Mouse (Mus musculus): Measurements from ENCODE around the gene Olfr1018. TPM values are rescaled to one million over a fixed set of nuclear protein-coding genes. Genes with fewer than 3 reads are reported as not detected.

The Olfr1018 gene
- polyA plus RNA-seq, 1 experiment from 2014 or later: not detected

DNA sequence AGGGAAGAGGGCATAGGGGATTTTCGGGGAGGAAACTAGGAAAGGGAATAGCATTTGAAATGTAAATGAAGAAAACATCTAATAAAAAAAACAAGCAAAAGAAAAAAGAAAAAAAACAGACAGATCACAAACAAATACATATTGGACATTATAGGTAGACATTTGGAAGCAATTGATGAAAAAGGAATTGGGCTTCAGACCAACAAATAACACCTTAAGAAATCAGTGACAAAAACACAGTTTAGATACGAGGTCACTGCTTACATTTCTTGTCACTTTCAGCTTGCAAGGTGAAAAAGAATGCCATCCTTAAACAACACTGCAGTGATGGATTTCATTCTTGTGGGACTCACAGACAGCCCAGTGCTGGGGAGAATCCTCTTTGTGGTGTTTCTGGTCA is 50.0 kb downstream of the Olfr1018 start, which contains the start of gene Olfr1022:
TSS of gene Olfr1022 (plus strand) at position 301 of the 400 bp plus-strand sequence.
- Histone ChIP-seq H3K4me2 (ENCODE audit: low read length) (no peak within 1 kb of the TSS), H3K36me3 (ENCODE audit: control insufficient read depth, insufficient read depth, low read length) (no peaks in the 10 kb centered on the region), H3K4me1 (ENCODE audit: control insufficient read depth in 2 of 2, insufficient read depth in 2 of 2, low read length in 2 of 2) (no peaks in the 10 kb centered on the region), H3K27me3 (ENCODE audit: control insufficient read depth, insufficient read depth, low read length) (no peaks in the 10 kb centered on the region), H3K27ac (replicated peaks in 1 of 2; ENCODE audit: control insufficient read depth in 1 of 2, insufficient read depth in 1 of 2, low read depth in 2 of 2, low read length in 2 of 2) (no peak within 1 kb of the TSS), H3K9ac (ENCODE audit: low read length) (no peak within 1 kb of the TSS), H3K4me3 (ENCODE audit: control insufficient read depth in 1 of 2, insufficient read depth in 1 of 2, low read depth in 1 of 2, low read length in 2 of 2) (no peak within 1 kb of the TSS), H3K9me3 (ENCODE audit: control insufficient read depth, low read length) (no peaks in the 10 kb centered on the region)
- WGBS: 42% methylated on average over 2 of the region's 2 CpGs
- no peak for ATAC-seq (ENCODE audit: insufficient number of reproducible peaks, insufficient read depth, low FRiP score, low read depth)

Other genes with a start within 250 kb of the Olfr1018 start
- not detected in 2 replicates for gene Olfr996, start 239.3 kb upstream of the Olfr1018 start, polyA plus RNA-seq (2014; fragmentation: Nextera tagmentation; extraction: Ambion mirVana)
- gene Olfr998, start 229.5 kb upstream of the Olfr1018 start, polyA plus RNA-seq (2014; fragmentation: Nextera tagmentation; extraction: Ambion mirVana): not detected in 2 replicates
- not detected in 2 replicates for gene Olfr1000, start 206.6 kb upstream of the Olfr1018 start, polyA plus RNA-seq (2014; fragmentation: Nextera tagmentation; extraction: Ambion mirVana)
- not detected in 2 replicates for gene Olfr1002, start 167.8 kb upstream of the Olfr1018 start, polyA plus RNA-seq (2014; fragmentation: Nextera tagmentation; extraction: Ambion mirVana)
- gene Olfr154, start 154.0 kb upstream of the Olfr1018 start, polyA plus RNA-seq (2014; fragmentation: Nextera tagmentation; extraction: Ambion mirVana): not detected in 2 replicates
- gene Olfr1006, start 139.7 kb upstream of the Olfr1018 start, polyA plus RNA-seq (2014; fragmentation: Nextera tagmentation; extraction: Ambion mirVana): not detected in 2 replicates
- gene Olfr1008, start 129.0 kb upstream of the Olfr1018 start, polyA plus RNA-seq (2014; fragmentation: Nextera tagmentation; extraction: Ambion mirVana): not detected in 2 replicates
- gene Olfr1009, start 103.1 kb upstream of the Olfr1018 start, polyA plus RNA-seq (2014; fragmentation: Nextera tagmentation; extraction: Ambion mirVana): not detected in 2 replicates
- gene Olfr1012, start 55.7 kb upstream of the Olfr1018 start, polyA plus RNA-seq (2014; fragmentation: Nextera tagmentation; extraction: Ambion mirVana): not detected in 2 replicates
- not detected in 2 replicates for gene Olfr1013, start 51.4 kb upstream of the Olfr1018 start, polyA plus RNA-seq (2014; fragmentation: Nextera tagmentation; extraction: Ambion mirVana)
- gene Olfr1014, start 45.8 kb upstream of the Olfr1018 start, polyA plus RNA-seq (2014; fragmentation: Nextera tagmentation; extraction: Ambion mirVana): not detected in 2 replicates
- not detected in 2 replicates for gene Olfr1015, start 36.5 kb upstream of the Olfr1018 start, polyA plus RNA-seq (2014; fragmentation: Nextera tagmentation; extraction: Ambion mirVana)
- gene Olfr1016, start 15.9 kb upstream of the Olfr1018 start, polyA plus RNA-seq (2014; fragmentation: Nextera tagmentation; extraction: Ambion mirVana): not detected in 2 replicates
- not detected in 2 replicates for gene Olfr1019, start 27.0 kb downstream of the Olfr1018 start, polyA plus RNA-seq (2014; fragmentation: Nextera tagmentation; extraction: Ambion mirVana)
- gene Olfr1020, start 28.6 kb downstream of the Olfr1018 start, polyA plus RNA-seq (2014; fragmentation: Nextera tagmentation; extraction: Ambion mirVana): not detected in 2 replicates
- not detected in 2 replicates for gene Olfr1022, start 50.1 kb downstream of the Olfr1018 start, polyA plus RNA-seq (2014; fragmentation: Nextera tagmentation; extraction: Ambion mirVana)
- not detected in 2 replicates for gene Olfr1023, start 67.2 kb downstream of the Olfr1018 start, polyA plus RNA-seq (2014; fragmentation: Nextera tagmentation; extraction: Ambion mirVana)
- not detected in 2 replicates for gene Olfr1024, start 86.6 kb downstream of the Olfr1018 start, polyA plus RNA-seq (2014; fragmentation: Nextera tagmentation; extraction: Ambion mirVana)
- gene Olfr1025-ps1, start 96.7 kb downstream of the Olfr1018 start, polyA plus RNA-seq (2014; fragmentation: Nextera tagmentation; extraction: Ambion mirVana): not detected in 2 replicates
- not detected in 2 replicates for gene Olfr1026, start 103.1 kb downstream of the Olfr1018 start, polyA plus RNA-seq (2014; fragmentation: Nextera tagmentation; extraction: Ambion mirVana)
- gene Olfr1028, start 132.0 kb downstream of the Olfr1018 start, polyA plus RNA-seq (2014; fragmentation: Nextera tagmentation; extraction: Ambion mirVana): not detected in 2 replicates
- gene Olfr1029, start 155.4 kb downstream of the Olfr1018 start, polyA plus RNA-seq (2014; fragmentation: Nextera tagmentation; extraction: Ambion mirVana): not detected in 2 replicates
- gene Olfr1030, start 160.8 kb downstream of the Olfr1018 start, polyA plus RNA-seq (2014; fragmentation: Nextera tagmentation; extraction: Ambion mirVana): not detected in 2 replicates
- not detected in 2 replicates for gene Olfr1031, start 171.8 kb downstream of the Olfr1018 start, polyA plus RNA-seq (2014; fragmentation: Nextera tagmentation; extraction: Ambion mirVana)
- gene Olfr1032, start 187.1 kb downstream of the Olfr1018 start, polyA plus RNA-seq (2014; fragmentation: Nextera tagmentation; extraction: Ambion mirVana): not detected in 2 replicates
- 2.7 and 3.9 TPM in 2 replicates for gene Olfr1033, start 202.2 kb downstream of the Olfr1018 start, polyA plus RNA-seq (2014; fragmentation: Nextera tagmentation; extraction: Ambion mirVana)
- 0.08 and 0.12 TPM in 2 replicates for gene Olfr1034, start 227.4 kb downstream of the Olfr1018 start, polyA plus RNA-seq (2014; fragmentation: Nextera tagmentation; extraction: Ambion mirVana)

Measured in heart, embryonic 14.5 days (tissue).